Mouse (Mus musculus) lung, embryonic 14.5 days (tissue): ENCODE measurements around the gene Scyl3. TPM values are rescaled to one million over a fixed set of nuclear protein-coding genes. Genes with fewer than 3 reads are reported as not detected.

Experiments
- ATAC-seq: fragments of 200-750 bp; cut with Nextera tagmentation; 2 replicates; pipeline ENCODE4 v1.8.0; 2017; ENCODE audit warnings: mild to moderate bottlenecking, moderate TSS enrichment, moderate library complexity; ENCODE audit not compliant: insufficient read depth
- DNase-seq: peaks from one replicate; pipeline ENCODE4 v3.0.0-alpha.2; 2015
- H3K27ac ChIP-seq: fragments of 300-500 bp; sonication (generic); 2 replicates; pipeline ENCODE4 v1.5.1; 2014; ENCODE audit warnings: low read depth, mild to moderate bottlenecking, moderate library complexity
- H3K27me3 ChIP-seq: fragments of 300-500 bp; sonication (generic); 2 replicates; pipeline ENCODE4 v1.6.1; 2014; ENCODE audit warnings: low read length, control low read depth; ENCODE audit not compliant: insufficient read depth
- H3K36me3 ChIP-seq: fragments of 300-500 bp; sonication (generic); 2 replicates; pipeline ENCODE4 v1.6.1; 2014; ENCODE audit warnings: control low read depth; ENCODE audit not compliant: insufficient read depth
- H3K4me1 ChIP-seq: fragments of 300-500 bp; sonication (generic); 2 replicates; pipeline ENCODE4 v1.6.1; 2014; ENCODE audit warnings: antibody characterized with exemption, control low read depth; ENCODE audit not compliant: insufficient read depth
- H3K4me2 ChIP-seq: fragments of 300-500 bp; sonication (generic); 2 replicates; pipeline ENCODE4 v1.6.1; 2014; ENCODE audit warnings: mild to moderate bottlenecking
- H3K4me3 ChIP-seq: fragments of 300-500 bp; sonication (generic); 2 replicates; pipeline ENCODE4 v1.5.1; 2014; ENCODE audit warnings: low read depth, low read length
- H3K9ac ChIP-seq: fragments of 300-500 bp; sonication (generic); 2 replicates; pipeline ENCODE4 v1.6.1; 2014
- H3K9me3 ChIP-seq: fragments of 300-500 bp; sonication (generic); 2 replicates; pipeline ENCODE4 v1.6.1; 2016; ENCODE audit warnings: low read depth, low read length, control low read depth
- CTCF ChIP-seq: IDR thresholded peaks from 2 replicates; pipeline ENCODE4 v1.5.1; 2016; ENCODE audit warnings: antibody characterized with exemption, low read depth
- WGBS: fragments of 180-500 bp; shearing (Covaris S2); extraction: QIAGEN DNeasy Blood & Tissue Kit; methylation state at CpG from one replicate; pipeline ENCODE4 v1.1.7; 2014; 5-methylcytosine and 5-hydroxymethylcytosine counted together
- polyA plus RNA-seq: library from polyadenylated mRNA; unstranded; fragments of >200 nt; fragmentation: Nextera tagmentation; extraction: Ambion mirVana; gene quantifications from 2 replicates; pipeline ENCODE4 v1.2.1, GENCODE M21; 2014

The Scyl3 gene
- 19.2 and 19.8 TPM in 2 replicates for polyA plus RNA-seq

GRCm38 (mm10) chr1:163928846-163929245, at the start of gene Scyl3:
Gene Scyl3 (plus strand): TSS chr1:163929100.
- Histone ChIP-seq H3K4me3 (peak within 1 kb of the TSS; percentile 94), H3K4me1 (peaks cover 15% of the 10 kb centered on the region; the same call in 1 of the 2 replicates), H3K9me3 (no peaks in the 10 kb centered on the region), H3K4me2 (peak within 1 kb of the TSS; percentile 76), H3K27me3 (no peaks in the 10 kb centered on the region), H3K9ac (peak within 1 kb of the TSS; percentile 94), H3K36me3 (no peaks in the 10 kb centered on the region), H3K27ac (peak within 1 kb of the TSS; percentile 68; the same call in 1 of the 2 replicates)
- DNase-seq = no peak
- no peak for TF ChIP-seq CTCF
- ATAC-seq = no peak
- WGBS = 67% methylated on average over 7 of the region's 7 CpGs

- ATAC-seq = no peak
- Histone ChIP-seq H3K4me3 (no peak overlapping the region), H3K36me3 (peaks cover 6% of the 10 kb centered on the region; the same call in 1 of the 2 replicates), H3K27me3 (no peaks in the 10 kb centered on the region), H3K9ac (no peak overlapping the region), H3K27ac (no peak overlapping the region), H3K4me1 (no peaks in the 10 kb centered on the region), H3K4me2 (no peak overlapping the region), H3K9me3 (no peaks in the 10 kb centered on the region)
- no peak for TF ChIP-seq CTCF
- no peak for DNase-seq
Measured at GRCm38 (mm10) chr1:163889629-163890028, 39.3 kb upstream of the Scyl3 start.

- Histone ChIP-seq H3K4me3 (no peak overlapping the region), H3K4me2 (no peak overlapping the region), H3K27ac (no peak overlapping the region), H3K27me3 (no peaks in the 10 kb centered on the region), H3K9me3 (no peaks in the 10 kb centered on the region), H3K9ac (no peak overlapping the region), H3K4me1 (no peaks in the 10 kb centered on the region), H3K36me3 (no peaks in the 10 kb centered on the region)
- 90% methylated on average over 5 of the region's 5 CpGs for WGBS
- TF ChIP-seq CTCF = no peak
- DNase-seq (no peak), ATAC-seq (no peak)
Measured at GRCm38 (mm10) chr1:163893294-163893693, 35.6 kb upstream of the Scyl3 start.

GRCm38 (mm10) chr1:163893774-163894527, 34.9 kb upstream of the Scyl3 start:
- 69% methylated on average over 11 of the region's 11 CpGs for WGBS
- no peak for TF ChIP-seq CTCF
- ATAC-seq (no peak), DNase-seq (no peak)
- Histone ChIP-seq H3K27me3 (no peaks in the 10 kb centered on the region), H3K27ac (no peak overlapping the region), H3K9ac (no peak overlapping the region), H3K4me2 (no peak overlapping the region), H3K36me3 (no peaks in the 10 kb centered on the region), H3K9me3 (no peaks in the 10 kb centered on the region), H3K4me1 (no peaks in the 10 kb centered on the region), H3K4me3 (no peak overlapping the region)

GRCm38 (mm10) chr1:163898291-163898764, 30.6 kb upstream of the Scyl3 start:
- Histone ChIP-seq H3K36me3 (no peaks in the 10 kb centered on the region), H3K9me3 (no peaks in the 10 kb centered on the region), H3K27me3 (no peaks in the 10 kb centered on the region), H3K4me3 (no peak overlapping the region), H3K4me1 (no peaks in the 10 kb centered on the region), H3K9ac (no peak overlapping the region), H3K4me2 (no peak overlapping the region), H3K27ac (no peak overlapping the region)
- DNase-seq = peak; percentile 72
- no peak for TF ChIP-seq CTCF
- ATAC-seq = peak; percentile 78; the same call in 1 of the 2 replicates
- WGBS = 30% methylated on average over 5 of the region's 5 CpGs

GRCm38 (mm10) chr1:163899575-163899974, 29.3 kb upstream of the Scyl3 start:
- Histone ChIP-seq H3K9me3 (no peaks in the 10 kb centered on the region), H3K4me3 (no peak overlapping the region), H3K9ac (no peak overlapping the region), H3K4me2 (no peak overlapping the region), H3K27me3 (no peaks in the 10 kb centered on the region), H3K36me3 (no peaks in the 10 kb centered on the region), H3K4me1 (no peaks in the 10 kb centered on the region), H3K27ac (no peak overlapping the region)
- whole genome bisulfite sequencing = 89% methylated on average over 2 of the region's 2 CpGs
- ATAC-seq = no peak
- no peak for DNase-seq
- TF ChIP-seq CTCF = no peak

- no peaks in the 10 kb centered on the region for H3K27me3 ChIP-seq
- TF ChIP-seq CTCF = no peak
Measured at GRCm38 (mm10) chr1:163900168-163900567, 28.7 kb upstream of the Scyl3 start.

More at GRCm38 (mm10) chr1:163900168-163900567, 28.7 kb upstream of the Scyl3 start:
- Histone ChIP-seq H3K9me3 (no peaks in the 10 kb centered on the region), H3K9ac (no peak overlapping the region), H3K4me2 (no peak overlapping the region), H3K4me3 (no peak overlapping the region), H3K36me3 (no peaks in the 10 kb centered on the region), H3K27ac (no peak overlapping the region), H3K4me1 (no peaks in the 10 kb centered on the region)
- 78% methylated on average over 2 of the region's 2 CpGs for WGBS
- no peak for DNase-seq
- no peak for ATAC-seq
